Mouse (Mus musculus): ENCODE results near the gene Fam104a.

Gene Fam104a

DNA sequence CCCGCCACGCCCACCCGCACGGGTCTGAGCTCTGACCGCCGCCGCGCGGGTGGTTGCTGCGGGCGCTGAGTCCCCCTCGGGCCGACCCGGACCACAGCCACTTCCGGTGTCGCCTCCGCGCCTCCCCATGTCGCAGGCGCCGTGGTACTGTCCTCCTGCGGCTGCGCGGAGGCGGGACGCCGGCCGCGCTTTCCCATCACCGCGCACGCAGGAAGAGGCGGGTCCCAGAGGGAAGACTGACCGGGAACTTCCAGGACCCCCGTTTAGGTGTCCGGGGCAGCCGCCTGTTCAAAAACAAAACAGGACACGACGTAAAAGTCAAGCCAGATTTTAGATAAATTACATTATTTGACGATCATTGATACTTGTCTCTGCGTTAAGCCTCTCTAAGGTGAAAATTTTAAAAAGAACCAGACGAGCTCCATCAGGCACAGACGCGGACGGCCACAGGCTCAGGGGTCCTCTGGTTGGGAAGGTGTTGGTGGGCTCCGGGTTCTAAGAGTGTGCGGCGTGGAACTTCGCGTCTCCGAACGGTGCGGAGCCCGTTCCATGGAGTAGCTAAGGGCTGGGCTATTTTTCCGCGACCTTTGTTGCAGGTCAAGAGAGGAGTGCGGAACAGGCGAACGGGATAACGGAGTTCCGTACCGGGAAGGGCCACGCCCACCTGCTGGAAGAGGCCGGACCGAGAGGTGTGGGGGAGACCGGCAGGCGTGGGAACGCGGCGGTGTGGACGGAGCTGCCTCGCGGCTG is at the start of gene Fam104a, which contains the start of gene D11Wsu47e:
Gene Fam104a (minus strand): TSS at position 199 of the 750 bp plus-strand sequence.
Gene D11Wsu47e (plus strand): TSS at position 456 of the 750 bp plus-strand sequence.
- DNase-seq (ENCODE audit: low spot score in 2 of 2): peak; percentile 89 to 91

DNA sequence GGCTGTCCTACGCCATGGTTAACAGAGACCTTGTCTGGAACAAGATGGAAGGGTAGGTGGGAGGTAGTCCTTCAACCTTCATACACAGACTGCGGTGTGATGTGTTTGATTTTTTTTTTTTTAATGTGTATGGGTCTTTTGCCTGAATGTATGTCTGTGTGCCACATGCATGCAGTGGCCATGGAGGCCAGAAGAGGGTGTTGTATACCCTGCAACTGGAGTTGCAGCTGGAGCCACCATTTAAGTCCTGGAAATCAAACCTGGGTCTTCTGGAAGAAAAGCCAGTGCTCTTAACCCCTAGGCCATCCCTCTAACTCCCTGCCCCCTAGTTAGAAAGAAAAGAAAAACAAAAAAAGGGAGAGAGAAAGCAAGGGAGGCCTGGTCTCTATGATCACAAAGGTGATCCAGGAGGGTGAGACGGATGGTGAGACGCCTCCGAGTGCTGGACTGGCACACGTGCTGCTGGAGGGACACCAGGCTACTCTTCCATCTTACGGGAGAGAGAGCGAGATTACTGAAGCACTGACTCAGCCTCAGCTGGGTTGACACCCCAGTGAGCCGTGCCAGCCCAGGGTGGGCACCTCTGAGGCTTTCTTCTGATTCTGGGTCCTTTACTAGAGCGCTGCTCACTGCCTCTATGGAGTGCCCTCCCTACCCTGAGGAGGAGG is 48.1 kb upstream of the Fam104a start:
- no peak for DNase-seq (ENCODE audit: low spot score in 2 of 2)

DNA sequence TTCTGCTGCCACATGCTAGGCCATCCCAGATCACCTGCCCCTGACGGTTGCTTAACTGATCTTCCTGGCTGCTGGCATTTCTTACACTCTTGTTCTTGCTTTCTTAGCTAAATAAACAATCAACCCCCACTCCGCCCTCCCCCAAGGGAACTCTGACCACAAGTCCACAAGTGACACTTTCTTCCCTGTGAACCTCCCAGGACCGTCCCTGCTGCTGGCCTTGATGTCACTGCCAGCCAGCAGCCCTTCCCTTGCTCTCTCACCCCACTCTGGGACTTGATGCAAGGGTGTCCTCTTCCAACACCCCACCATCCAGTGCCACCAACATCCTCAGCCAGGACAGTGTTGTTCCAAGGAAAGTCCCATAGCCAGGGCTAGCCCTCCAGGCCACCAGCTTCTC is 46.9 kb upstream of the Fam104a start:
- DNase-seq (ENCODE audit: low spot score in 2 of 2): no peak

DNA sequence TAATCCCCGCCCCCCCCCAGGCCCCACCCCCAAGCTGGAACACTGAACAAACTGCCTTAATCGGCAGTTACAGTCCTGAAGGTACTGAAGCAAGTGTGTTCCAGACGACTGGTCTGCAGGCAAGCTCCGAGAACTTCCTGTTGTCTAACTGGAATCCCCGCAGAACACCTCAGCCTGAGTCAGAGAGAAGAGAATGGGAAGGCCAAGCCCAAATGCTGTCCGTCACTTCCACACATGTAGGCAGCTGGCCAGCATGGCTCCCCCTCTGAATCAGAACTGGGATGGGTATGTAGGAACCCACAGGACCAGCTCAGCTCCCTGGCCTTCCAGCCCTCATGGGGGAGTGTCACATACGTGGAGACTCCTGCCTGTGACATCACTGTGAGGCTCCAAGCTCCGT is 46.0 kb upstream of the Fam104a start:
- DNase-seq (ENCODE audit: low spot score in 2 of 2): no peak

DNA sequence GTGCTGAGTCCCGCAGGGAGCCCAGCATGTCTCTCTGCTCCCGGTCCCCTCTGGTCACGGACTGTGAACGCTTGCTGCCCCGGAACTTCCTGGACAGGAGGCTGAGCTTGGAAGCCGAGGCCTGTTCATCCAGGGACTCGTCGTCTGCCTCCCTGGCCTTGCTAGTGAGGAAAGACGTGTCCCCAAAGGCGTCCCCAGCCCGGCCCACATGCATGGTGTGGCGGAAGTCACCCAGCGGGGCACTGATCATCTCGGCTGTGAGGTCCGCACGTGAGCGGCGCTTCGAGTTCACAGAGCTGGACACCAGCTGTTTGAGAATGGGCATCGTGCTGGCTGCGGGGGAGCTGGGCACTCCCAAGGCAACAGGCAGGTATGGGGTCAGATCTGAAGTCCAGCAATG is 45.3 kb upstream of the Fam104a start:
- DNase-seq (ENCODE audit: low spot score in 2 of 2): no peak

DNA sequence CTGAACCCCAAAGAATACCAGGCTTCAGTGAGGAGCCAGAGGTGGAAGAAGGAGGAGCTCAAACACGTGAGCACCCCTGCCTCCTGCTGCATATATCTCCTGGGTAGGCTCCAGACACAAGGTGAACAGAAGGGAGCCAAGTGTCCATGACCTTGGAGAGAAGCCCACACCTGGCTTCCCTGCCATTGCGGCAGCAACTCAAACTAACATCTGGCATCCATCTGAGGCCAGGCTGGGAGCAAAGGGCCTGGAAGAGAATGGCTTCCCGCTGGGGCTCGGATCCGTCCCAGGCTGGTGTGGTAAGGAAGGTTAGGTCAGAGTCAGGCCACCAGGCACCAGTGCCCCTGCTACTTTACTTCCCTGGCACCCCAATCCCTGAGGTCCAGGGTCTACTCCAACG is 44.0 kb upstream of the Fam104a start:
- DNase-seq (ENCODE audit: low spot score in 2 of 2): no peak

DNA sequence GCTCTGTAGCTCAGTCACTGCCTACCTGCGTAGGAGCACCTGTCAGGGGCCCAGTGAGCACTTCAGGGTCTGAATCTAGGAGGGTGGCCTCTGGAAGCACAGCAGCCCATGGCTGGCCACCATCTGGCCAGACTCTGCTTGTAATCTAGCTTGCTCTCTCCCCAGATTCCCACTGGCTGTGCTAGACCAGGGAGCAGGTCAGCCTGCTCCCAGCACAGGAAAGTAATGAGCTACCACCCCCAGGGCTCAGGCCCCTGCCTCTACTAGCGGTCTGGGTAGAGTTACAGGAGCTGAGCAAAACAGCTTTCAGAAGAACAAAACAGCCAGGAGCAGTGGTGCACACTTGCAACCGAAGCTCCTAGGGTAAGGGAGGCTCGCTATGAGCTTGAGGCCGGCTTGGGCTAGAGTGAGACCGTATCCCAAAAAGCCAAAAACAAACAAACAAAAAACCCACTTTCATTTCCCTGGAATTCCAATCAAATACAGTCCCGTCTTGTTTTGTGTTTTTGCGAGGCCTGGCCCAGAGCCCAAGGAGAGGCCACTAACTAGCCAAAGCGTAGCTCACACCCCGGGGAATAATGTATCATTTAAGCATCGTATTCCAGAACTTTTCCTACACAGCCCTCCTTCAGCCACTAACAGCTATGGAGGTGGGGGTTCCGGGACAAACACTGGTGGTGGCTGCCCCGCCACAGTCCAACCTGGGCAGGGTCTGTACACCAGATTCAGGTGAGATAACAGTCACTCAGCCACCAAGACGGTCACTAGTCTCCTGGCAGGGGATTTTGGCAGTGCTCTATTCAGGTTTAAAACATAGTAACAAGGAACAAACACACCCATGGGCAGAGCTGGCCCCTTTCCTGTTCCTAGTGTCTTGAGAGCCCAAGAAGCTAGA is 43.3 kb upstream of the Fam104a start:
- no peak for DNase-seq (ENCODE audit: low spot score in 2 of 2)

DNA sequence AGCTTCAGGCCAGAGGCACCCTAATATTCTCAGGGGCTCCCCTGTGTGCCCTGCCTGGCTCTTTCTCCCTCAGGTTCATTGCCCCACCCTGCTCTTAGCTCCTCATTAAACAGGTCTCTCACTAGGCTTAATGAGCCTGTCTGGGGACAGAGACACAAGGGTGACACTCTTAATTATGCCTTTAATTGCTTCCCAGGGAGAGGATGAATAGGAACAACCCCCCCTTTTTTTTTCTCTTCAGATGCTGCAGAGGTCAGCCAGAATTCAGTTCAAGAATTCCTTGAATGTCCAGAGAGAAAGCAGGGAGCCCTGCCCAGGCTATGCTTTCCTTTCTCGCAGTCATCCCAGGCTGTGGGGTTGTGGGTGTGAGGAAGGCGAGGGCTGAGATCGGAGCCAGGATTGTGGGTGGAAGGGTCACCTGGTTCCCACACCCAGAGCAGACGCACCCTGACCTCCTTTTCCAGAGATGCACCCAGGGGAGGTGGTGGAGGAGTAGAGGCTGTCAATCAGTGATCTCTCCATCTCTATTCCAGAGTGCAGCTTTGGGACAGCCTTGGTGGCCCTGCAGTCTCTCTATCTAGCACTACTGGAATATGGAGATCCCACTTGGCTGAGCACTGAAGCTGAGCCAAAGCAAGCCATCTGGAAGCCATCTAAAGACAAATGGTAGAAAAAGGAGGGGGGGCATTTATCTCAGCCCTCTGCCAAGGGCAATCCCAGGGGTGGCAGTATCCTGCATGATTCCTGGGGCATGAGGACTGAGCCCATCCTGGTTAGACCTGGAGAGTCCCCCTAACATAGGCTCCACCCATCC is 41.5 kb upstream of the Fam104a start:
- no peak for DNase-seq (ENCODE audit: low spot score in 2 of 2)

DNA sequence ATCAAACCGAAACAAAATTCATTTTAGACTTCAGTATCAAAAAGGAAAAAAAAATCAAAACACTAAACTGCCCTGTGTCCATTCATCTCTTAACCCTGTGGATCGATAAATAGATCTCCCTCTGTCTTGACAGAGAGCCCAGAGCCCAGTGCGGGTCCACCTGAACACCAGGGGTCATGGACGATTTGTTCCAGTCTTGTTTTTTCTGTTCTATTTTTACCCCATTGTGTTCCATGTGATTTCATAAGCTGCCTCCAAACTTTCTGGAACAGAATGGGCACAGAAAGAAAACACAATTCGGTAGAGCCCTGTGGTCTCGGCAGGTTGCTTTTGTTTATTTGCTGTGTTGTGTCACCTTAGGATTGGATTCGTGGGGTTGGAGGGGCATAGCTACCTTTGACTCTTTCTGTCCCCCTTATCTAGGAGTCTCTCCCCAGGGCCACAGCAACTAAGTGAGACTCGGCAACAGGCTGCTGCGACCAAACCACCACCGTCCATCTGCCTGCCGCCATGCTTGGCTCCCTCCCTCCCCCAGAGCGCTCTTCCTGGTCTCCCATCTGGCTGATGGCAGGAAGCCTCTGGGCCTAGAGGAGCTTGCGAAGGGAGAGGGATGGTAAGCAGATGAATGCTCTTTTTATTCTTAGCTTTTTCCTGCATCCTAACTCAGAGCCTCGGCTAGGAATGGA is 38.6 kb upstream of the Fam104a start:
- no peak for DNase-seq (ENCODE audit: low spot score in 2 of 2)

DNA sequence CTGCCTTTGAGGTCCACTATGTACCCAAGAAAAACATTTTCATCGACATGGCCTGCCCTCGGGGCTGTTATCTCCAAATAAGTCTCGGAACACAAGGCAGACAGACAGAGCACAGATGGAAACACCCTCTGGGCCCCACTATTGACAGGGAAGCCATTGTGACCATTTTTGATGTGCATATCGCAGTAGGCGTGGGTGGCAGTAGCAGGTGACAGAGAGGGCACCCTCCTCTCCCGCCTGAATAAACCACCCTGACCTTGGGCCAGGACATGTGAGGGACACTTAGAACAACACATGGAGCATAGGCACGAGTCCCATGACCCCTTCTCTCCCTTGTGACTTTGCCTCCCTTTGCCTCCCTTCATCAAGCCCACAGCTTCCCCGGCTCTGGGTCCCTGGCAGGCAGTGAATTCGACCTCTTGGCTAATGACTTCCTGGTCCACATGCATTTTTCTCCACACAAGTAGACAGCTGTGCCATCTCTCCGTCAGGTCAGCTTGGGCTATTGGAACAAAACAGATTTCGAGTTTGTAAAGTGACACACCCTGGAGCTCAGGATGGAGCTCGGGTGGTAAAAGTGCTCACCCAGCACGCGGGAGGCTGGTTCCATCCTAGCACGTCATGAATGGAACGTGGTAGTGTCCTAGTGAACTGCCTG is 33.9 kb upstream of the Fam104a start:
- no peak for DNase-seq (ENCODE audit: low spot score in 2 of 2)

DNA sequence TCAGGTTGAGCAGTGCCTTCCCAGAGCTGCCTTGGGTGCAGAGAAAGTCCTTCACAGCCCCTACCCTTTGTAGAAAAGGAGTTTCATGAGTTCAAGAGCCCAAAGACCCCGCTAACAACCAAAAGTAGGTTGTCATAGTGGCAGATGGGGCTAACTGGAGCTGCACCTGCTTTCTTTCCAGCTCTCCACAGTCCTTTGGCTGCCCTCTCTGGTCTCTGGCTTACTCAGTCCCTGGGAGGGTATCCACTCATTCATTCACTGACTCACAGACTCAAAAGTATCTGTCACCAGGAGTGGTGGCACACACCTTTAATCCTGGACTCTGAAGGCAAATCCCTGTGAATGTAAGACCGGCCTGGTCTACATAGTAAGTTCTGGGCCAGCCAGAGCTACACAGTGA is 32.2 kb upstream of the Fam104a start:
- no peak for DNase-seq (ENCODE audit: low spot score in 2 of 2)

DNA sequence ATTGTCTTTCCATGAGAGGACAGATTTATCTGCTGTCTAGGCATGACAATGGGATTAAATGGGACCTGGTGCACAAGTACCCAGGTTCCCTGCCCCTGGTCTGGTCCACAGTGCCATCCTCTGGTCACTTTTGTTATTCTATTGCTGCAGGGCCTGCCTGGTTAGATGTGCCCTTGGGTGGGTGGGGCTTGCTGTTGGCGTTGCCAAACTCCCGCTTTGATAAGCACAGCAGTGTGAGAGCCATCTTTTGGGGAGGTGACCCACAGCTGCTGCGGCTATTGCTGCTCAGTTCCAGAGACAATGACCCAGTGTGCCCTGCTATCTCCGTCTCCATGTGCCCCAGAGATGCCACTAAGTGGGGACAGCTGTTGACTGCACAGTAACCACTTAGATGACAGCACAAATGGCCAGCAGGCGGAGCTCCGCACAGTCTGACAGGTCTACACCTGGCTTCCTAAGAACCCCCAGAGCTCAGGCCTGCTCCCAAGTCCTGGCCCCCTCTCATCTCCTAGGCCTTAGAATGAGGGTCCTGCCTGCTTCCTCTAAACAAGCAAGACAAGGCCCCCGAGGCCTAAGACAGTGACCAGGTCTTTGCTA is 31.2 kb upstream of the Fam104a start:
- peak; percentile 38 to 47 for DNase-seq (ENCODE audit: low spot score in 2 of 2)

DNA sequence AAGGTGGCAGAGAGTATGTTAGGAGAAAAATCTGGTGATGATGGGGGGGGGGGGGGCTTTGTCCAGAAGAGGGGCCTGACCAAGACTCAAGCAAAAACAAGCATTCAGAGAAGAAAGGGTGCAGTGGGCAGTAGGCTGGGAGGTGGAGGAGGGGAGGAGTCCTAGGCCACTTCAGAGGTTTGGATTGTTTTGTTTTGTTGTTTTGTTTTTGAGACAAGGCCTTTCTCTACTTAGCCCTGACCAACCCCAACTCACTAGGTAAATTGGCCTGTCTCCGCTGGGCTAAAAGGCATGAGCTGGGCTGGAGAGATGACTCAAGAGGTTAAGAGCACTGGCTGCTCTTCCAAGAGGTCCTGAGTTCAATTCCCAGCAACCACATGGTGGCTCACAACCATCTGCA is 27.1 kb upstream of the Fam104a start:
- DNase-seq (ENCODE audit: low spot score in 2 of 2): no peak

DNA sequence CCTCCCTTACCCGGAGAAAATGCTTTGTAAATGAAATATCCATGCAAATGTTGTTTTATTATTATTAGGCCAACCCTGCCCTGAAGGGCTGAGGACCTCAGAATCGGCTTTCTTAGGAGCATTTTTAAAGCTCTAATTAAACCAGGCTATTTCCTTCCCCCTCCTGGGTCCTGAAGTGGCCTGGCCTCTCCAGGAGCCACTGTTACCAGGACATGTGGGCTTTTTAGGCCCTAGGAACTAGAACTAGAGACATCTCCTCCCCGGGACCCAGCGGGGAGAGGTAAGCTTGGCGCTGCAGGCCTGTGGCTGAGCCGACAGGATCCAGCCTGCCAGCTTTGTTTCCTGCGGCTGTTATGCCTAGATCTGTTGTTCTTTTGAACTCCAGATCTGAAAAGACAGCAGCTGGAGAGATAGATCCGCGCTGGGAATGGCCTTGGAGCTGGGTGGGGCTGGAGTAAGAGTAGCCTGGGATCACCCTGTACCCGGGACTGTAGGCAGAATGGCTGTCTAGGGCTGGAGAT is 26.4 kb upstream of the Fam104a start:
- peak; percentile 30 to 45 for DNase-seq (ENCODE audit: low spot score in 2 of 2)

DNA sequence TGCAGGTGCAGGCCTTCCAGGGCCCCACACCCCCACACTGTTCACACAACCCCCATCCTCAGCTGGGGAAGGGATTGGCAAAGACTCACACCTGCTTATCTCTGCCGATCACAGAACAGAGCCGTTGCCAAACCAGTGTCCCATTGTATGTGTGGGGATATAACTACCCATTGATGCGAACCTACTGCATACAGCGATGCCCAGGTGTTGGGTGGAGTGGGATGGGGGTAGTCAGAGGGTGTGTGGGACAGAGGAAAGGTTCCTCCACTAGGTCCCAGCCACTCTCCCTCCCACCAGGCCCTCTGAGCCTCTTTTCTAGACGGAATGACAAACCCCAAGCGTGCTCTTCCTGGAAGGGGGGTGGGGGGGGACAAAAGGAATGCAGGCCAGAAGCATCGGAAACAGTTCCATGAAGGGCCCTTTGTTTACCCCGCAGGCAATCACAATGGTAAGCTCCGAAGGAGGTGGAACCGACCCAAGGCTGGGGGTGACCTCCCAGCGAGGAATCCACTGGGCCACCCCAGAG is 25.8 kb upstream of the Fam104a start, which contains the start of gene Cpsf4l:
Gene Cpsf4l (minus strand): TSS at position 287 of the 526 bp plus-strand sequence.
- peak; percentile 71 to 81 for DNase-seq (ENCODE audit: low spot score in 2 of 2)

DNA sequence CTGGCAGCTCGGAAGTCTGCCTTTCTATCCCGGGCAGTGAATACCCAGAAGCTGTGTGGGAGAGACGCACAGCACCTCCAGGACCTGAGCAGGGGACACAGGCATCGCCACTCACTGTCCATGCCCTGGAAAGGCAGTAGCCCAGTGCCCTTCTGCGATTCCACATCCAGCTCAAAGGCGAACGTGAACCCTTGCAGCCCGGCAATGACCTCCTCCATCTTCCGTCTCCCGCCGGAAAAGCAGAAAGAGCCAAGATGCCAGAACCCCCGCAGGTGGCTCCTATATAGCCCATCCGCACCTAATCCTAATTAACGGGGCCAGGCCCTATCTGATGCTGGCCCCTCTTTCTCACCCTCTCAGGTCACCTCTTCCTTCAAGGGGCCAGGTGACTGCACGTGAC is 25.3 kb upstream of the Fam104a start:
- DNase-seq (ENCODE audit: low spot score in 2 of 2): peak in 1 of 2 experiments; percentile 24

DNA sequence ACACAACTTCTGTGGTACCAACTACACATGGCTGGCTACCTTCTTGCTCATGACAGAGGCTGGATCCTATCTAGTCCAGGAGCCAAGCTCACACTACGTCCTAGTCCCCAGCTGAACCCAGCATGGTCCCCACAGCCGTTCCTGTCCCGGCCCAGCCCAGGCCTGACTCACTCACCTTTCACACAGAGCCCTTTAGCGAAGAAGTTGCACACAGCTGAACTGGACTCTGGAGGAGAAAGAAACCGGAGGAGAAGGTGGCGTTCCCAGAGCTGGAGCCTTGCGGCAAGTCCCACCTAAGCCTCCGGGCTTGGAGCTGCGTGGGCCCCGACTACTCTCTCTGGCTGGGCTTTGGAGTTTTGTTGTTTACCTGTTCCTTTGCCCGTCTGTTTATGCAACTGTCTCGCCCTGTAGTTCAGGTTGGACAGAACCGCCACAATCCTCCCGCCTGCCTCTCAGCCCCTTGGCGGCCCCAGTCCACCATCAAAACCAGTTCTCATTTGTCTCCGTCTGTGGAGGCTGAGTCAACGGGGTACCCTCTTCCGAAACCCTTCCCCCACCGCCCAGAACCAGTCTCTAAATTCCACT is 24.8 kb upstream of the Fam104a start:
- DNase-seq (ENCODE audit: low spot score in 2 of 2): no peak

DNA sequence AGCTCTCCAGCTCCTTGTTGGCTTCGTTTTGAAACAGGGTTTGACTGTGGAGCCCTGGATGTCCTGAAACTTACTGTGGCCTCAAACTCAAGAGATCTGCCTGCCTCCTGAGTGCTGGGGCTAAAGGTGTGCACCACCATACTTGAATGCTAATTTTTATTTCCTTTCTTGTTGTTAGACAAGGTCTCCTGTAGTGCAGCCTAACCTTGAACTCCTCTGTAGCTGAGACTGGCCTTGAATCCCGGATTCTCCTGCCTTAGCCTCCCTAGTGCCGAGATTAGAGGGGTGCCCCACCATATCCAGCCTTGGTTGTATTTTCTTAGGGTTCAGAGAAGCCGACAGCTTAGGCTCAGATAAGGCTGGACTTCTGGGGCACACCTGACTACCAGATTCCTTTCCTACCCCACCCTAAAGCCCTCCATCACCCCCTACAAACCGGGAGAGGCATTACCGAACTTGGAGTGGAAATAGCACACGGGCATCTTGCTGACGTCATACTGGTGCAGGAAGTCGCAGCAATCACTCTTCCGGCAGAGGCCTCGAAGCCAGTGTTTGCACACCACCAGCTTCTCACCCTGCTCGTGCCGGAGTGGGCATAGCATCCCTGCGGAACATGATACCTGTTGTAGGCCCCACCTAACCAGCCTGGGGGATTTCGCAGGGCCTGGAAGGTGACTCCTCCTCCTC is 22.2 kb upstream of the Fam104a start:
- no peak for DNase-seq (ENCODE audit: low spot score in 2 of 2)
